Mouse (Mus musculus) forebrain, embryonic 14.5 days (tissue): ENCODE data around the gene Dhfr. TPM values are rescaled to one million over a fixed set of nuclear protein-coding genes. Genes with fewer than 3 reads are reported as not detected.
"Not testable (repeated sequence)": the region's sequence is repeated elsewhere in the genome, so short reads cannot be mapped to it uniquely, and the experiment has no call there.

Experiments used
- ATAC-seq: fragments of 200-750 bp; cut with Nextera tagmentation; 2 replicates; pipeline ENCODE4 v1.8.0; 2017; ENCODE audit warnings: mild to moderate bottlenecking, moderate library complexity
- DNase-seq: peaks from one replicate; pipeline ENCODE4 v3.0.0-alpha.2; 2015; ENCODE audit warnings: low spot score
- H3K27ac ChIP-seq: fragments of 300-500 bp; sonication (generic); 2 replicates; pipeline ENCODE4 v1.5.1; 2014; ENCODE audit warnings: low read depth, mild to moderate bottlenecking, control low read depth, low read length, moderate library complexity
- H3K27me3 ChIP-seq: fragments of 300-500 bp; sonication (generic); replicated peaks from 2 replicates; pipeline ENCODE4 v1.6.1; 2014; ENCODE audit warnings: low read length, control low read depth, mixed read lengths; ENCODE audit not compliant: control insufficient read depth, insufficient read depth
- H3K36me3 ChIP-seq: fragments of 300-500 bp; sonication (generic); 2 replicates; pipeline ENCODE4 v1.6.1; 2014; ENCODE audit warnings: low read length, control low read depth; ENCODE audit not compliant: control insufficient read depth, insufficient read depth
- H3K4me1 ChIP-seq: fragments of 300-500 bp; sonication (generic); 2 replicates; pipeline ENCODE4 v1.6.1; 2014; ENCODE audit warnings: antibody characterized with exemption, low read length, control low read depth; ENCODE audit not compliant: control insufficient read depth, insufficient read depth
- H3K4me2 ChIP-seq: fragments of 300-500 bp; sonication (generic); 2 replicates; pipeline ENCODE4 v1.6.1; 2014; ENCODE audit warnings: mild to moderate bottlenecking, control low read depth, low read length
- H3K4me3 ChIP-seq: fragments of 300-500 bp; sonication (generic); 2 replicates; pipeline ENCODE4 v1.5.1; 2014; ENCODE audit warnings: low read depth, low read length, control low read depth
- H3K9ac ChIP-seq: fragments of 300-500 bp; sonication (generic); 2 replicates; pipeline ENCODE4 v1.6.1; 2014; ENCODE audit warnings: mild to moderate bottlenecking, low read length, control low read depth, moderate library complexity
- H3K9me3 ChIP-seq: fragments of 300-500 bp; sonication (generic); replicated peaks from 2 replicates; pipeline ENCODE4 v1.6.1; 2016; ENCODE audit warnings: low read length, control low read depth, mixed read lengths; ENCODE audit not compliant: control insufficient read depth
- WGBS: fragments of 180-500 bp; shearing (Covaris S2); extraction: QIAGEN DNeasy Blood & Tissue Kit; methylation state at CpG from one replicate; pipeline ENCODE4 v1.1.7; 2014; 5-methylcytosine and 5-hydroxymethylcytosine counted together
- polyA plus RNA-seq: library from polyadenylated mRNA; unstranded; fragments of >200 nt; fragmentation: Nextera tagmentation; extraction: Ambion mirVana; gene quantifications from 2 replicates; pipeline ENCODE4 v1.2.1, GENCODE M21; 2014

The Dhfr gene
- polyA plus RNA-seq, 1 experiment from 2014 or later: 10.8 TPM

DNA sequence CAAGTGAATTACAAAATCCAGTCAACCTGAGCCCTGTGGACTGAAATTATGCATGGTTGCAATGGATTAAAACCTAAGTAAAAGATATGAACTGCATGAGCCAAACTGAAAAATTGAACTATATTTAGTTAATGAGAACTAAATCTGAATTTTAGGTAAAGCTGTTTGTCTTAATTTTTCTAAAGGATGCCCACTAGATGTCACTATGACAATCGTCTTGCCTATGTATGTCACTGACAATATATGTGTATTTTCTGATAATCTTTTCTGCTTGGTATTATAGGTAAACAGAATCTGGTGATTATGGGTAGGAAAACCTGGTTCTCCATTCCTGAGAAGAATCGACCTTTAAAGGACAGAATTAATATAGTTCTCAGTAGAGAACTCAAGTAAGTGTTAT lies 3.1 kb downstream of the Dhfr start:
- Histone ChIP-seq H3K4me3 (no peak overlapping the region), H3K4me2 (no peak overlapping the region), H3K9me3 (no peaks in the 10 kb centered on the region), H3K9ac (no peak overlapping the region), H3K4me1 (peaks cover 11% of the 10 kb centered on the region), H3K36me3 (peaks cover 15% of the 10 kb centered on the region; the same call in 1 of the 2 replicates), H3K27me3 (no peaks in the 10 kb centered on the region), H3K27ac (no peak overlapping the region)
- ATAC-seq (no peak), DNase-seq (peak; percentile 52)
- 62% methylated on average over 2 of the region's 2 CpGs for WGBS

DNA sequence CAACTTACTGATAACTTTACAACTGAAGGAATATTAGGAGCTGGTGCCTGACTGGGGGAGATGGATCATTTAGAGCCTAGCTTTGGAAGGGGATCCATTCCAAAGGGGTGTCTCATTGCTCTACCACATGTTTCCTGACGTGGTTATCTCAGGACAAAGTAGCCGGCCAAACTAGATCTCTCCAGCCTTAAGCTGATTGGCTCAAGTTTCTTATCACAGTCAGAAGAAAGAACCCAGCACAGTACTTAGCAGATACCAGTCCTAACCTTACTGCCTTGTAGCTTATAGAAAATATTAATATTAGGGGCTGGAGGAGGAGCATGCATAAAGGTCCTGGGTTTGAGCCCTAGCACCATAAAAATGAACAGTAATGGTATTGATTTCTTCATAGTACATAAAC lies 7.1 kb downstream of the Dhfr start:
- WGBS: 86% methylated on average over 2 of the region's 2 CpGs
- Histone ChIP-seq H3K9me3 (no peaks in the 10 kb centered on the region), H3K4me3 (no peak overlapping the region), H3K27ac (no peak overlapping the region), H3K4me2 (no peak overlapping the region), H3K27me3 (no peaks in the 10 kb centered on the region), H3K9ac (no peak overlapping the region), H3K36me3 (peaks cover 18% of the 10 kb centered on the region; the same call in 1 of the 2 replicates), H3K4me1 (no peaks in the 10 kb centered on the region)
- ATAC-seq: no peak
- no peak for DNase-seq

DNA sequence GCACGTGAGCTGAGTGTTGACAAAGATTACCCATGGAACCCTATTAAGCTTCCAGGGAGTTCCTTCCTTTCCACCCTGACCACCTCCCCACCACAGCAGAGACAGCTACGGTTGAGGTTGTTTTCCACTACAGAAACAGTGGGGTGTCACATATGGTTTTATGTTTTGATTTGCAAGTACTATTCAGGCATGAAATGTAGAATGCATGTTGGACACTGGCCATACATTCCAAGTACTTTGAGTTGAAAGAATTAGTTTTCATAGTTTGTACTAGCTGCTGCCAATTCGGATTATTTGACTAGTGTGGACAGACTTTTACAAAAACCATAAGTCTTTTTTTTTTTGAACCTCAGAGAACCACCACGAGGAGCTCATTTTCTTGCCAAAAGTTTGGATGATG lies 10.8 kb downstream of the Dhfr start:
- WGBS: 78% methylated on average over 4 of the region's 4 CpGs
- Histone ChIP-seq H3K36me3 (peaks cover 28% of the 10 kb centered on the region), H3K4me1 (no peaks in the 10 kb centered on the region), H3K4me3 (no peak overlapping the region), H3K9me3 (no peaks in the 10 kb centered on the region; the same call in 1 of the 2 replicates), H3K9ac (no peak overlapping the region), H3K27me3 (no peaks in the 10 kb centered on the region), H3K27ac (no peak overlapping the region), H3K4me2 (no peak overlapping the region)
- ATAC-seq (no peak), DNase-seq (no peak)

DNA sequence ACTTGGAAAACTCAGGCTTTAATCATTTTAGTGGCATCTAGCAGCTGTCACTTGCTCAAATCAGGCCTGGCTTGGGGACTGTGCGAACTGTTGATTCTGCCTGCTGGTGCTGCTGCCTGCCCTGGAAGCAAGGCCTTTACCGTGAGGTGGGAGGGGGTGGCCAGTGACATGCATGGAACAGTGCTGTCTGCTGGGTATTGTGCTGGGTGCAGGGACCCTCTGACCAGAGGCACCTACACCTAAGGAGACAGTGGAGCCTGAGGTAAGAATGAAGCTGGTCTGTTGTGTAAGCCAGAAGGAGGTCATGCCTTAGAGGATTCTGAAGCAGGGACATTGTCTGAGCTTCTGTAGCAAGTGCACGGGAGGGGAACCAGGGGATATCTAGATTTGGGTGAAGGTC lies 16.3 kb downstream of the Dhfr start:
- no peak overlapping the region for H3K27ac ChIP-seq
- H3K4me3 ChIP-seq: no peak overlapping the region
- no peaks in the 10 kb centered on the region for H3K4me1 ChIP-seq
- no peak for ATAC-seq
- no peak overlapping the region for H3K9ac ChIP-seq
- WGBS: 95% methylated on average over 3 of the region's 3 CpGs
- no peak overlapping the region for H3K4me2 ChIP-seq
- no peaks in the 10 kb centered on the region; the same call in 1 of the 2 replicates for H3K9me3 ChIP-seq
- H3K36me3 ChIP-seq: peaks cover 19% of the 10 kb centered on the region
- no peak for DNase-seq
- H3K27me3 ChIP-seq: no peaks in the 10 kb centered on the region

DNA sequence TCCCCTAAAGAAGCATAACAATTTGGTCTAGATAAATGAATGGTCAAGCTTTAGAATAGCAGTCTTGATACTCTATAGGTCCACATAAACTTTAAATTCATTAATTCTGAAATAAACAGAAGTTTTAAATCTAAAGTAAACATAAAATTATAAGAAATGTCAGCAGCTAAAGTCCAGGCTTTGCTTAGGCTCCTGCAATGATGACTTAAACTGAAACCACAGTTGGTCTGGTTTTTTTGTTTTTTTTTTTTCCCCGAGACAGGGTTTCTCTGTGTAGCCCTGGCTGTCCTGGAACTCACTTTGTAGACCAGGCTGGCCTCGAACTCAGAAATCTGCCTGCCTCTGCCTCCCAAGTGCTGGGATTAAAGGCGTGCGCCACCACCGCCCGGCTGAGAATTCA lies 16.9 kb downstream of the Dhfr start:
- 95% methylated on average over 6 of the region's 6 CpGs for WGBS
- H3K27me3 ChIP-seq, ATAC-seq, DNase-seq, H3K27ac ChIP-seq, H3K9me3 ChIP-seq, H3K4me1 ChIP-seq, H3K4me2 ChIP-seq, H3K9ac ChIP-seq, H3K4me3 ChIP-seq: not testable (repeated sequence)
- H3K36me3 ChIP-seq: peaks cover 17% of the 10 kb centered on the region

DNA sequence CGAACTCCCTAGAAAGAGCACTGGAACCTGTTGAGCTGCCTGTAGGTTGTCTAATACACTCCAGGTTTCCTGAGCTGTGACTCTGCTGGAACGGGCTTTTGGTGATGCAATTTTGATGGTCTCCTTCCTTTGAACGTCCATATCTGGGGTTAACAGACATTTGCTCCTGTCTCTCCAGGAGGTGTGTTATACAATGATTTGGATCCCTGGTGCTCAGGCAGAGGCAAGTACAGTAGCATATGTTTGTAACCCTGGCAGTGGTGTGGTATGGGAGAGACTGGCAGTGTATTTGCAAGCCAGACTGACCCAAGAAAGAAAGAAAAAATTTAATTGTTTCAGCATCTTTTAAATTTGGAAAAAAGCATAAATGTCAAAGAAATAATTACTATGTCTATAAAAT lies 32.8 kb downstream of the Dhfr start:
- ATAC-seq (no peak), DNase-seq (no peak)
- no peak overlapping the region for H3K4me3 ChIP-seq
- H3K9me3 ChIP-seq: no peaks in the 10 kb centered on the region
- no peak overlapping the region for H3K27ac ChIP-seq
- H3K4me2 ChIP-seq: no peak overlapping the region
- no peak overlapping the region for H3K9ac ChIP-seq
- H3K36me3 ChIP-seq: no peaks in the 10 kb centered on the region
- no peaks in the 10 kb centered on the region for H3K4me1 ChIP-seq
- 91% methylated on average over 3 of the region's 3 CpGs for WGBS
- no peaks in the 10 kb centered on the region for H3K27me3 ChIP-seq

DNA sequence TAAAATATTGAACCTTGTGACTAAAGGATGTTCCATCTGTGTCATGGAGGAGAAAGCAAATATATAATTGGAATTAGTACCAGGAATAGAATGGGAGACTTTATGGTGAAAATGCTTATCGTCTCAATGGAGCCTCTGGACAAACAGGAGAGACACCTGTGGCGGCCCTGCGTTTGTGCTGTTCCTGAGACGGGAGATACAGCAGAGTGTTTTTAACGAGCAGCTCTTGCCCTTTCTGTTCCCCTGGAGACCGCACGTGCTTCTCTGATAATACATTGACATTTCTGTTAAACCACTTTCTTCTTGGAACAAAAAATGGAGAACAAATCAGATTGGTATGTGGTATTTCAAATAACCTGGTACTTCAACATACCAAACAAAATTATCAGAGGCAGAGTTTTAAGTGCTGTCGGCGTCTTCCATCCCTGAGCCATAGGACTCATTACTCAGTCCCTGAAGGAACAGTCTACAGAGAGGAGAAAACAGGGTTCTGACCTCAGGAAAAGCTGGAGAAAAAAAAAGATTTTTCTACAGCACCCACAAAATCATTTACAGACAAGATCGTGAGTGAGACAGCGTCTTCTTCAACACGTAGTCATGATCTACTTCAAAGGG lies 38.6 kb downstream of the Dhfr start:
- no peaks in the 10 kb centered on the region for H3K36me3 ChIP-seq
- H3K27ac ChIP-seq: no peak overlapping the region
- H3K9me3 ChIP-seq: no peaks in the 10 kb centered on the region
- H3K4me3 ChIP-seq: no peak overlapping the region
- no peaks in the 10 kb centered on the region for H3K4me1 ChIP-seq
- ATAC-seq (no peak), DNase-seq (no peak)
- H3K27me3 ChIP-seq: no peaks in the 10 kb centered on the region
- WGBS: 69% methylated on average over 12 of the region's 12 CpGs
- no peak overlapping the region for H3K9ac ChIP-seq
- H3K4me2 ChIP-seq: no peak overlapping the region

DNA sequence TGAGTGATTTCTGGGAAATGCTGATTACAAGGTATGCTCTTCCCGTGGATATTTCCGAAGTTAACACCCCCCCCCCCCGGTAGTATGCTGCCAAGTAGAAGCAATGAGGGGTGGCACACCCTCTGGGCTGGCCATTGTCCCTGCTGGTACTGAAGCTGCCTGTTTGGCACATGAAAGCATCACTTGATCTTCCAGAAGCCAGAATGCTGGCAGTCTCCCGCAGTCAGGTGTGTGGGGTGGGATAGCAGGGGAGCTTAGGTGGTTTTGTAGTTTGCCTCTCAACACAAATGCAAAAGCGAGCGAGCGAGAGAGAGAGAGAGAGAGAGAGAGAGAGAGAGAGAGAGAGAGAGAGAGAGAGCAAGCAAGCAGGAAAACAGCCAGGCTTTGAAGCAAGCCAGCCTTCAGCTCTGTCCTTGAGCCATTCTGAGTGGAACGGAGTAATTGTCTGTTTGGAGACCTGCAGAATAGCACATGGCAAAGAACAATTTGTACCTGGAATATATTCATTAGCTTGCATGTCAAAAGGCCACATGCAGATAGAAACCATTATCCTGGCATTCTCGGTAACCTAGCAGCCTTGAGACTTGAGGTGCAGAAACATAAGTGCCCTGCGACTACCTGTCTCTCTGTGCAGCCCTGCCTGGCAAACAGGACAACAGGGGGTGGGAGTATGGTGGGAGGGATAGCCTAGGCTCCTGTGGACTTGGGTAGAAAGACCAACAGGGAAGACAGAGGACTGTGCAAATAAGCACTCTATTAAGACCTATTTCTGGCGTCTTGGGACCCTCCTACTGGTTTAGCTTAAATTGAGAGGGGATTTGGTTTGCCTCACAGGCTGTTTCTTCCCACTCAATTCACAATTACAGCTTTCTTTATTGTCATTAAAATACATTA lies 44.2 kb downstream of the Dhfr start:
- H3K36me3 ChIP-seq: no peaks in the 10 kb centered on the region
- ATAC-seq (no peak), DNase-seq (peak; percentile 10)
- 65% methylated on average over 11 of the region's 11 CpGs for WGBS
- H3K27me3 ChIP-seq: no peaks in the 10 kb centered on the region
- H3K27ac ChIP-seq: no peak overlapping the region
- H3K4me2 ChIP-seq: no peak overlapping the region
- no peak overlapping the region for H3K4me3 ChIP-seq
- H3K9ac ChIP-seq: no peak overlapping the region
- H3K9me3 ChIP-seq: no peaks in the 10 kb centered on the region
- no peaks in the 10 kb centered on the region for H3K4me1 ChIP-seq

DNA sequence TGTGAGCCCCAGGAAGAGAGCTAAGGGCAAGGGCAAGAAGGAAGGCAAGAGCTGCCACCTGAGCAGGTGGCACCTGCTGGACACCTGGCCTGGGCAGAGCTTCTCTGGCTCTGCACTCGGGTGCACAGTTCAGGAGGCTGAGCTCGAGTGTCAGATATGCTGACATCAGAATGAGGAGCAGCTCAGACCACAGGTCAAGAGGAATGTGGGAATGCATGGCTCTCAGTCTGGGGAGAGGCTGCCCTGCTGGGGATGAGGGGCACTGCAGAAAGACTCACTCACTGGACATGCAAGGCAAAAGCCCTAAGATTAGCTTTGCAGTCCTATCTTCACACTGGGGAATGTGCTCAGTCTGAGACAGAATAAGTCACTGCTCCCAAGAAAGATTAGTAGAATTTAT lies 47.5 kb downstream of the Dhfr start:
- no peak overlapping the region for H3K4me2 ChIP-seq
- no peaks in the 10 kb centered on the region for H3K36me3 ChIP-seq
- DNase-seq (no peak), ATAC-seq (no peak)
- H3K9me3 ChIP-seq: no peaks in the 10 kb centered on the region
- no peaks in the 10 kb centered on the region for H3K4me1 ChIP-seq
- no peak overlapping the region for H3K9ac ChIP-seq
- no peak overlapping the region for H3K27ac ChIP-seq
- H3K4me3 ChIP-seq: no peak overlapping the region
- WGBS: 69% methylated on average over 2 of the region's 2 CpGs
- no peaks in the 10 kb centered on the region for H3K27me3 ChIP-seq
